Mouse (Mus musculus) hindbrain, embryonic 14.5 days (tissue): Measurements from ENCODE around the gene Mus81. TPM values are rescaled to one million over a fixed set of nuclear protein-coding genes. Genes with fewer than 3 reads are reported as not detected.

ENCODE experiments used
- ATAC-seq: fragments of 200-750 bp; cut with Nextera tagmentation; 2 replicates; pipeline ENCODE4 v1.8.0; 2017; ENCODE audit warnings: moderate number of reproducible peaks, mild to moderate bottlenecking, moderate TSS enrichment, moderate library complexity; ENCODE audit not compliant: low FRiP score
- DNase-seq: peaks from one replicate; pipeline ENCODE4 v3.0.0-alpha.2; 2015; ENCODE audit warnings: low spot score
- H3K27ac ChIP-seq: fragments of 300-500 bp; sonication (generic); 2 replicates; pipeline ENCODE4 v1.5.1; 2014; ENCODE audit warnings: mild to moderate bottlenecking, moderate library complexity
- H3K27me3 ChIP-seq: fragments of 300-500 bp; sonication (generic); 2 replicates; pipeline ENCODE4 v1.6.1; 2014; ENCODE audit warnings: mild to moderate bottlenecking, low read length, mixed read lengths; ENCODE audit not compliant: control insufficient read depth, insufficient read depth
- H3K36me3 ChIP-seq: fragments of 300-500 bp; sonication (generic); replicated peaks from 2 replicates; pipeline ENCODE4 v1.6.1; 2014; ENCODE audit not compliant: control insufficient read depth, insufficient read depth
- H3K4me1 ChIP-seq: fragments of 300-500 bp; sonication (generic); replicated peaks from 2 replicates; pipeline ENCODE4 v1.6.1; 2014; ENCODE audit warnings: antibody characterized with exemption, low read length, mixed read lengths; ENCODE audit not compliant: control insufficient read depth, insufficient read depth
- H3K4me2 ChIP-seq: fragments of 300-500 bp; sonication (generic); replicated peaks from 2 replicates; pipeline ENCODE4 v1.6.1; 2014; ENCODE audit warnings: mild to moderate bottlenecking, moderate library complexity
- H3K4me3 ChIP-seq: fragments of 300-500 bp; sonication (generic); replicated peaks from 2 replicates; pipeline ENCODE4 v1.5.1; 2014; ENCODE audit warnings: mild to moderate bottlenecking, low read length
- H3K9ac ChIP-seq: fragments of 300-500 bp; sonication (generic); 2 replicates; pipeline ENCODE4 v1.6.1; 2014
- H3K9me3 ChIP-seq: fragments of 300-500 bp; sonication (generic); 2 replicates; pipeline ENCODE4 v1.6.1; 2016; ENCODE audit warnings: low read length; ENCODE audit not compliant: control insufficient read depth
- WGBS: fragments of 180-500 bp; shearing (Covaris S2); extraction: QIAGEN DNeasy Blood & Tissue Kit; methylation state at CpG from one replicate; pipeline ENCODE4 v1.1.7; 2014; 5-methylcytosine and 5-hydroxymethylcytosine counted together
- polyA plus RNA-seq: library from polyadenylated mRNA; unstranded; fragments of >200 nt; fragmentation: Nextera tagmentation; extraction: Ambion mirVana; gene quantifications from 2 replicates; pipeline ENCODE4 v1.2.1, GENCODE M21; 2014

Gene Mus81
- polyA plus RNA-seq, 1 experiment from 2014 or later, result 40.0 TPM

DNA sequence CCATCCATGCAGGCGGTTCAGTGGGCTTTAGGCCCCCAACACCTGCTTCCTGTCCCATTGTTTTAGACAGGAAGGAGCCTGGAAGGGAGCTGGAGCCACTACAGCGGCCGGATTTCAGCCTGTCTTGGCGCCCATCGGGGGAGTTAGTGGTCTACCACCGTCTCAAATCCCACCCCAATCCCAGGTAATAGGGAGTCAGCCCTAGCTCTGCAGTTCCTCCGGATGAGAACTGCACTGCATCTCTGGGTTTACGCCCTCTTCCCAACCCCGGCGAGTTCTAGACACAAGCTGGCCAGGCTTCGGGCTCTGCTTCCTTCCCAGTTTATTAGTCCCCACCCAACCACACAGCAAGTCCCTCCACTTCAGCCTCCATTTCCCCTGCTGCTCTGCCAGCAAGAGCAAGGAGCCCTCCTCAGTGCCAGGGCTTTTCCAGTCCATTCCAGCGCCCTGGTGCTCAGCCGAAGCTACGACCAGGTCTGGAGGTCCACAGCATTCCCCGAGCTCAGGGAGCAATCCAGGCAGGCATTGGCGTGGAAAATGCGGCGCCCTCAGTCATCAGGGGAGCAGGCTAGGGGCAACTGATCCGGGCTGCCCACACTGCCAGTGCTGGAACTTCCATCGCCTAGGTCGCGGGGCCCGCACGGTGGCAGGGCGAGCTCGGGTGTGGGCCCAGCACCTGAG, 31.8 kb downstream of the Mus81 start:
- Histone ChIP-seq H3K4me3 (peak overlapping the region; percentile 70), H3K36me3 (peaks cover 14% of the 10 kb centered on the region), H3K27me3 (no peaks in the 10 kb centered on the region; the same call in 1 of the 2 replicates), H3K4me1 (peaks cover 36% of the 10 kb centered on the region), H3K27ac (peak overlapping the region; percentile 94), H3K9ac (peak overlapping the region; percentile 81), H3K4me2 (peak overlapping the region; percentile 94), H3K9me3 (no peaks in the 10 kb centered on the region)
- no peak for ATAC-seq
- WGBS, result 5% methylated on average over 26 of the region's 26 CpGs
- DNase-seq, result no peak

DNA sequence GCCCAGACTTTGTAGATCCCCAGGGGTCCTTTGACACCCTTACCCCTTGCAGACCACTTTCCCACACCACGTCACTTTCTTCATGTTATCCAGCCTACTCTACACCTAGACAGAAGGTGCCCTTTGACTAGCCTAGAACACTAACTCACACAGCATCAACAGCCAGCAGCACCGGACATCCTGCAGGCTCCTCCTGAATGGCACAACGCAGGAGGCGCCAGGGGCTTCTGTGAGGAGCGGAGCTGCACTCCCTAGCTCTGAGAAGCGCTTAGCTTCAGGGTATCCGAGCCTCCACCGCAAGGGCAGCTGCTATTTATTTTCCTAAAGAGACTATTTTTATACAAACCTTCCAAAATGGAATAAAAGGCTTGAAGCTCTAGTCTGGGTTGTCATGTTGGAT, 32.6 kb downstream of the Mus81 start:
- peaks cover 5% of the 10 kb centered on the region; the same call in 1 of the 2 replicates for H3K27me3 ChIP-seq

DNA sequence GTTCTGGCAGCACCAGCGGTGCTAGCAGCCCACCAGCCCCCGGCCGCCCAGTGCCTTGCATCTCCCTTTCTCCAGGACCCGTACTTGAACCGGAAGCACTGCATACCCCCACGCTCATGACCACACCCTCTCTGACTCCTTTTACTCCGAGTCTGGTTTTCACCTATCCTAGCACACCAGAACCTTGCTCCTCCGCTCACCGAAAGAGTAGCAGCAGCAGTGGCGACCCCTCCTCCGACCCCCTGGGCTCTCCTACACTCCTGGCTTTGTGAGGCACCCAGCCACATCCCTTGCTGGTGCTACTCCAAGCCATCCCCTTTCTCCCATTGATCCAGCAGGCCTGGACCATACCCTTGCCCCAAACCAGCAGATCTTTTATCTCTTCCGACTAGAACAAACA, 33.2 kb downstream of the Mus81 start:
- Histone ChIP-seq H3K27ac (no peak overlapping the region), H3K9me3 (no peaks in the 10 kb centered on the region), H3K4me2 (peak overlapping the region; percentile 94), H3K9ac (peak overlapping the region; percentile 81), H3K36me3 (peaks cover 14% of the 10 kb centered on the region), H3K4me3 (peak overlapping the region; percentile 70; the same call in 1 of the 2 replicates), H3K27me3 (peaks cover 10% of the 10 kb centered on the region; the same call in 1 of the 2 replicates), H3K4me1 (peaks cover 29% of the 10 kb centered on the region)
- 85% methylated on average over 12 of the region's 12 CpGs for WGBS
- DNase-seq (no peak), ATAC-seq (no peak)

More for the DNA sequence above, 32.6 kb downstream of the Mus81 start:
- H3K4me2 ChIP-seq, result peak overlapping the region; percentile 94
- peaks cover 30% of the 10 kb centered on the region for H3K4me1 ChIP-seq
- 61% methylated on average over 8 of the region's 8 CpGs for WGBS
- peaks cover 14% of the 10 kb centered on the region for H3K36me3 ChIP-seq
- peak overlapping the region; percentile 70 for H3K4me3 ChIP-seq
- H3K27ac ChIP-seq, result peak overlapping the region; percentile 94
- H3K9ac ChIP-seq, result peak overlapping the region; percentile 81
- ATAC-seq (no peak), DNase-seq (no peak)
- no peaks in the 10 kb centered on the region for H3K9me3 ChIP-seq

DNA sequence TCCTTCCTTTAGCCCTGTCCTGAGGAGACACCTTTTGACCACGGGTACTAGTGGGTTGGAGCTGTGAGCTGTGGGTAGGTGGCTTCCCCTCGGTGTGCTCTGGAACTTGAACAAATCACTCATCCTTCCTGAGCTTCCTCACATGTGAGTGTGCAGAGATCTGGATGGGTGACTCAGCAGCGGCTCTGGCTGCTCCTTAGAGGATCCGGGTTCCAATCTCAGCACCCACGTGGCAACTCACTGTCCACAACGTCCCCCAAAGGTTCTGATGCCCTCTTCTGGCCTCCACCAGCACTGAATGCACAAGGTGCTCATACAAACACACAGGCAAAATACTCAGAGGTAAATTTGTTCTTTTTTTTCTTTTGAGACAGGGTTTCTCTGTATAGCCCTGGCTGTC, 36.4 kb downstream of the Mus81 start:
- H3K9ac ChIP-seq, result no peak overlapping the region
- DNase-seq, result no peak
- H3K4me1 ChIP-seq, result peaks cover 28% of the 10 kb centered on the region
- peaks cover 42% of the 10 kb centered on the region for H3K27me3 ChIP-seq
- H3K36me3 ChIP-seq, result peaks cover 14% of the 10 kb centered on the region
- 75% methylated on average over 6 of the region's 6 CpGs for WGBS
- no peaks in the 10 kb centered on the region for H3K9me3 ChIP-seq
- no peak overlapping the region for H3K4me3 ChIP-seq
- no peak overlapping the region for H3K4me2 ChIP-seq
- no peak for ATAC-seq
- H3K27ac ChIP-seq, result no peak overlapping the region

DNA sequence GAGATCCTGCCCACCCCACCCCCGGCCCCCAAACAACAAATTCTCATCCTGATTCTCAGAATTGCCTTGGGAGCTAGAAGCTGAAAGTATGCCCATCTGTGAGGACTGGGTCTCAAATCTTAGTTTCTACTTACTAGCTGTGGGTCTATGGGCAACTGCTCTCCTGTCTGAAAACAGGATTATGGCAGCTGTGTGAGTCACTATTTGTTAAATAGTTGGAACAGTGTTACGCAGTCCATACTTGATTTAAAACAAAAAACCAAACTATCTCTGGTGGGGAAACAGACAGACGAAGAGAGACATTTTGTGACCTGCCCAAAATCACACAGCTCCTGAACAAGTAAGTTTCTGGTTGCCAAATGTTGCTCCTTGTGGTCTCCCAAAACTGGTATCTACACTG, 38.5 kb downstream of the Mus81 start:
- peaks cover 60% of the 10 kb centered on the region for H3K27me3 ChIP-seq
- peaks cover 10% of the 10 kb centered on the region; the same call in 1 of the 2 replicates for H3K4me1 ChIP-seq
- no peak for DNase-seq
- H3K4me3 ChIP-seq, result no peak overlapping the region
- ATAC-seq, result no peak
- no peak overlapping the region for H3K9ac ChIP-seq
- no peak overlapping the region for H3K27ac ChIP-seq
- H3K9me3 ChIP-seq, result no peaks in the 10 kb centered on the region
- peaks cover 14% of the 10 kb centered on the region for H3K36me3 ChIP-seq
- WGBS, result 91% methylated on average over 3 of the region's 3 CpGs
- H3K4me2 ChIP-seq, result no peak overlapping the region

DNA sequence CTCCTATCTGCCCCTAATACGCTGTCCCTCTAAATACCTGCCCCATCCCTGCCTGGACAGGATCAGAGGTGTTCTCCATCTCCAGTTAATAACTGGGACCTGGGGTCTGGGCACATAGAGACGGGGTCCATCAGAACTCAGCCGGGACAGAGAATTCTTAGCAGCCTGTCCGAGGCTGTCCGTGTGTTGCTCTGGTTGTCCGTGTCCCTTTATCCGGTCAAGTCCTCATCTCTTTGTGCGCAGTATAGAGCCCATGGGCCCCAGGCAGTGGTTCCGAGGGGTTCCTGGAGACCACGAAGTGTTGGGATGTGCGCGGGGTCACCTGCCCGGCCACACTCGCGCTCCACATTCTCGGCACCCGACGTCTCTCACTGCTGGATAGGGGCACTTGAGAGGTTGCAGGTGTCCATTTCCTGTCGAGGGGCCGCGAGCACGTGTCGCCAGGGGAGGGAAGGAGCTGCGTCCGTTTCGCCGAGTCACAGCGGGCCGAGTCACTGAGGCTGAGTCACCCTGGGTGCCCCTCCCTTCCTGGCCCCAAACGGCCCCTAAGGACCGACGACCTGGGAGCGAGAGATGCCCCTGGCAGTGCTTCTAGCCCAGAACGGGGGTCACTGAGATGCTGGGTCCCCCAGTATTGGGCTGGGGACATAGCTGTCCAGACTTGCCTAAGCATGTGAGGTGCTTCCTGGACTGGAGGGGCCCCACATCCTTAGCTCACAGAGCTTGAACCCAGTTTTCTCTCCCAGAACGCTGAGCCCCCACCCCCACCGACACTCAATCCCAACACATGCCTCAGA, 39.6 kb downstream of the Mus81 start:
- Histone ChIP-seq H3K36me3 (peaks cover 3% of the 10 kb centered on the region; the same call in 1 of the 2 replicates), H3K9ac (peak overlapping the region; percentile 44; the same call in 1 of the 2 replicates), H3K4me1 (peaks cover 10% of the 10 kb centered on the region; the same call in 1 of the 2 replicates), H3K4me2 (peak overlapping the region; percentile 86), H3K27me3 (peaks cover 61% of the 10 kb centered on the region), H3K4me3 (peak overlapping the region; percentile 48), H3K9me3 (no peaks in the 10 kb centered on the region), H3K27ac (no peak overlapping the region)
- DNase-seq, result no peak
- no peak for ATAC-seq
- 8% methylated on average over 36 of the region's 36 CpGs for WGBS

DNA sequence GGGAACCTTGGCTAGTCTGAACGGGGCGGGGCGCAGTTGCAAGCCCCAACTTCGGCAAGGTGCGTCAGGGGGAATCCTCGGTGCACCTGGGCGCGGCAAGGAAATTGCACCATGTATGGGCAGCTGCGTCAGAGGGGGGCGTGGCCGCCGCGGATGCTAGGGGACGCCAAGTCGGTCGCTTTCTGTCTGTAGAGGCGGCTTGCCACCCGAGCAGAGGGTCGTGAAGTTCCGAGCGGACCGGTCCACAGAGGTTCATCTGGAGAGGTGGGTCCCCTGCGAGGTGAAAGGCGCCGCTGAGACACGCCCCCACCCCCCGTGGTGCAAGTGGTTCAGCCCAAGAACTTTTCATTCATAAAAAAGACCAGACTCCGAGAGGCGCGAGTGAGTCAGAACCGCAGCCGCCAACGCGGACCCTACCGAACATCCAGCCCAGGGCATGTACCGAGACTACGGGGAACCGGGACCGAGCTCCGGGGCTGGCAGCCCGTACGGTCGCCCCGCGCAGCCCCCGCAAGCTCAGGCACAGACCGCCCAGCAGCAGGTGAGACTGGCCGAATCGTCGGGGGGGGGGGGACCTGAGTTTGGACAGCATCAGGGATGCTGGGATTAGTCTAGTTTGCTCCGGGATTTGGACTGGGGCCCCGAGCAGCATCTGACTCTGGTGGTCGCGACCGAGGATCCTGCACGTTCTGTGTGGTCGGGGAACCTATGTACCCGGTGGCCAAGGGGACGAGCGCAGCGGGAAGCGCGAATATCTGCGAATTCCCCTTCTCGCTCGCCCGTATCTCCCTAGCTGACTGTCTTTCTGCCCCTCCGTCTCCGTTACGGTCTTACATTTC, 40.5 kb downstream of the Mus81 start, which contains the start of gene Fosl1:
Fosl1 (plus strand) TSS at position 33 of the 839 bp plus-strand sequence.
- H3K27me3 ChIP-seq, result peaks cover 61% of the 10 kb centered on the region

DNA sequence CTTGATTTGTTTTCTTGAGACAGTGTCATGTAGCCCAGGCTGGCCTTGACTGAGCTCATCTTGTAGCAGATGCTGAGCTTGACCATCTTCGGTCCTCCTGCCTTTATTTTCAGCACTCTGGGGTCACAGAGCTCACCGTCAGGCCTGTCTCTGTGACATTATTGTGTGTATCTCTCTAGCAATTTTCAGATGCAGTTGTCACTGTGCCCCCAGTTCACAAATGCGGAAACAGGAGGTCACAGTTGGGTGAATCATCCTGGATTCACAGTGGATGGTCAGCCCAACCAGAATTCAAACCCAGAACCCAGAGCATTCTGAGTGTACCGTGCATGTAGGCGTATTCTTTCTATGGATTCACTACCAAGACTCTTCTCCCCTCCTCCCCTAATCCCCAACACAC, 42.5 kb downstream of the Mus81 start:
- Histone ChIP-seq H3K4me3 (no peak overlapping the region), H3K9ac (no peak overlapping the region), H3K9me3 (no peaks in the 10 kb centered on the region), H3K4me1 (peaks cover 10% of the 10 kb centered on the region; the same call in 1 of the 2 replicates), H3K4me2 (no peak overlapping the region), H3K27ac (no peak overlapping the region), H3K27me3 (peaks cover 57% of the 10 kb centered on the region), H3K36me3 (no peaks in the 10 kb centered on the region)
- ATAC-seq (no peak), DNase-seq (no peak)
- 86% methylated on average over 5 of the region's 5 CpGs for WGBS

More for the DNA sequence above, 40.5 kb downstream of the Mus81 start, which contains the start of gene Fosl1:
- under 1% methylated on average over 70 of the region's 70 CpGs for WGBS
- Histone ChIP-seq H3K4me1 (peaks cover 10% of the 10 kb centered on the region; the same call in 1 of the 2 replicates), H3K36me3 (no peaks in the 10 kb centered on the region; the same call in 1 of the 2 replicates), H3K27ac (no peak within 1 kb of the TSS), H3K4me2 (peak within 1 kb of the TSS; percentile 86), H3K4me3 (peak within 1 kb of the TSS; percentile 48), H3K9me3 (no peaks in the 10 kb centered on the region), H3K9ac (peak within 1 kb of the TSS; percentile 44)
- ATAC-seq (peak; percentile 72), DNase-seq (peak; percentile 63)
